Mouse (Mus musculus): ENCODE results near the gene Slc12a8. TPM values are rescaled to one million over a fixed set of nuclear protein-coding genes. Genes with fewer than 3 reads are reported as not detected.

The Slc12a8 gene
- total and polyA plus RNA-seq, 2 experiments from 2014 or later = 0.42 to 1.0 TPM

DNA sequence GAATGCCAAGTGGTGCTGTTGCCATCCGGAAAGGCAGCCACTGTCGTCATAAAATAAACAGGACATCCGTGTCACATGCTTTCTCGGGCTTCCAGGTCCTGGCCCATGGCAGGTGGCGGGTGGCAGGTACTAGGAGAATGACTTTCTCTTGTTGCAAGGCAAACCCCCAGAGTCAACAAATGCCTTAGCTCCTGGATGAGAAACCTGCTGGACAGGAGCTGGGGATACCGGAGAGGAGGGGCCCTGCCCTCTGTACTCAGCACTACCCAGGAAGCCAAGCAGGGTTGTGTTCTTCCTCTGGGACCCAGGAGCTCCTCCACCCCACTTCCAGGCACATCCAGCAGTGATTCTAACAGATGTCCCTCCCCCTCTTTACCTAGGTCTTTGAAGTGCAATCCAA is 4.6 kb upstream of the Slc12a8 start:
- Histone ChIP-seq H3K9me3 (replicated peaks; ENCODE audit: control insufficient read depth, low read length) (no peaks in the 10 kb centered on the region), H3K9ac (replicated peaks; ENCODE audit: low read depth, low read length) (no peak overlapping the region), H3K27ac (ENCODE audit: low read depth) (no peak overlapping the region), H3K4me1 (ENCODE audit: control insufficient read depth, insufficient read depth) (peaks cover 11% of the 10 kb centered on the region), H3K4me3 (ENCODE audit: low read depth, low read length) (no peak overlapping the region), H3K4me2 (ENCODE audit: low read depth, low read length) (no peak overlapping the region), H3K36me3 (replicated peaks; ENCODE audit: control insufficient read depth, insufficient read depth, low read length) (no peaks in the 10 kb centered on the region), H3K27me3 (ENCODE audit: control insufficient read depth, insufficient read depth, low read length) (no peaks in the 10 kb centered on the region)
- DNase-seq (ENCODE audit: low spot score) (no peak), ATAC-seq (ENCODE audit: insufficient read depth, low read depth) (no peak)
- 59% methylated on average over 6 of the region's 6 CpGs for WGBS
- TF ChIP-seq EP300 (IDR thresholded peaks at IDR 0.05; ENCODE audit: low read depth) (no peak), CTCF (IDR thresholded peaks at IDR 0.05; ENCODE audit: low read depth) (no peak)

DNA sequence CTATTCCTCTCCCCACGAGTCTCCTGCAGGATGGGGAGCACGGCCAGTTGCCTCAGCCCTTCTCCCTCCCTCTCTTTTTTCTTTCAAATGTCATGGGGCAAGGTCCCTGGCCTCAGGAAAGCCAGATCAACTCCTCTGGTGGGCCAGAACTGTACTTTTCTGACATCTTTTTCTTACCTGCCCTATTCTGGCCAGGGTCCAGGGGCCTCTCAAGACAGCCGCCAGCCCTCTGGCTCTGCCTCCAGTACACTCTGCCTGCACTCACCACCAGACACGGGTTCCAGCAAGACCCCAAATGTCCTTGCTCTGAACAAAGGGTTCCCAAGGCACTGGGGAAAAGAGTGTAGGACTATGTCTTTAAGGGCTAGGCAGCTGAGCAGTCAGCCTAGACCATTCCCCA is 499 bp downstream of the Slc12a8 start:
- Histone ChIP-seq H3K4me2 (ENCODE audit: low read depth, low read length) (peak overlapping the region; percentile 94), H3K9me3 (replicated peaks; ENCODE audit: control insufficient read depth, low read length) (no peaks in the 10 kb centered on the region), H3K4me3 (ENCODE audit: low read depth, low read length) (peak overlapping the region; percentile 50), H3K27ac (ENCODE audit: low read depth) (no peak overlapping the region), H3K36me3 (replicated peaks; ENCODE audit: control insufficient read depth, insufficient read depth, low read length) (no peaks in the 10 kb centered on the region), H3K9ac (replicated peaks; ENCODE audit: low read depth, low read length) (peak overlapping the region; percentile 62), H3K4me1 (ENCODE audit: control insufficient read depth, insufficient read depth) (peaks cover 13% of the 10 kb centered on the region), H3K27me3 (ENCODE audit: control insufficient read depth, insufficient read depth, low read length) (no peaks in the 10 kb centered on the region)
- DNase-seq (ENCODE audit: low spot score) (no peak), ATAC-seq (ENCODE audit: insufficient read depth, low read depth) (peak; percentile 24; the same call in 1 of the 2 replicates)
- 19% methylated on average over 4 of the region's 4 CpGs for WGBS
- TF ChIP-seq EP300 (IDR thresholded peaks at IDR 0.05; ENCODE audit: low read depth) (no peak), CTCF (IDR thresholded peaks at IDR 0.05; ENCODE audit: low read depth) (no peak)

DNA sequence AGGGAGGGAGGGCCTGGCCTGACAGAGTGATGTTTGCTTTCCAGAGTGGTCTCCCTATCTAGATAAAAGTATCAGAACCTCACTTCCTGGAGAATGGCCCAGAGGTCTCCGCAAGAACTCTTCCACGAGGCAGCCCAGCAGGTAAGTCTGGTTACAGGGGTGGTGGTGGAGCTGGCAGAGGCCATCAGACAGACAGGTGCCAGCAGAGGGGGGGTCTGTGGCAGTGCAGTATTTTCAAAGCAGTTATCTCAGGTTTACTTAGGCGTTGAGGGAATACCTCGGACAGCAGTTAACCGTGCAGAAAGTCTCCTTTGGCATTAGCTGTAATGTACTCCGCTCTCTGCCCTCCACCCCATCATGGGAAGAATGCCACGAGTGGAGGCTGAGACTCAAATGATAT is 1.1 kb downstream of the Slc12a8 start:
- DNase-seq (ENCODE audit: low spot score) (no peak), ATAC-seq (ENCODE audit: insufficient read depth, low read depth) (no peak)
- no peaks in the 10 kb centered on the region for H3K36me3 ChIP-seq (replicated peaks; ENCODE audit: control insufficient read depth, insufficient read depth, low read length)
- H3K4me3 ChIP-seq (ENCODE audit: low read depth, low read length) = no peak overlapping the region
- 48% methylated on average over 7 of the region's 7 CpGs for WGBS
- no peaks in the 10 kb centered on the region for H3K9me3 ChIP-seq (replicated peaks; ENCODE audit: control insufficient read depth, low read length)
- peaks cover 13% of the 10 kb centered on the region for H3K4me1 ChIP-seq (ENCODE audit: control insufficient read depth, insufficient read depth)
- no peak for TF ChIP-seq CTCF (IDR thresholded peaks at IDR 0.05; ENCODE audit: low read depth)
- no peak for TF ChIP-seq EP300 (IDR thresholded peaks at IDR 0.05; ENCODE audit: low read depth)
- no peak overlapping the region for H3K27ac ChIP-seq (ENCODE audit: low read depth)
- H3K9ac ChIP-seq (replicated peaks; ENCODE audit: low read depth, low read length) = no peak overlapping the region
- no peak overlapping the region for H3K4me2 ChIP-seq (ENCODE audit: low read depth, low read length)
- H3K27me3 ChIP-seq (ENCODE audit: control insufficient read depth, insufficient read depth, low read length) = no peaks in the 10 kb centered on the region

DNA sequence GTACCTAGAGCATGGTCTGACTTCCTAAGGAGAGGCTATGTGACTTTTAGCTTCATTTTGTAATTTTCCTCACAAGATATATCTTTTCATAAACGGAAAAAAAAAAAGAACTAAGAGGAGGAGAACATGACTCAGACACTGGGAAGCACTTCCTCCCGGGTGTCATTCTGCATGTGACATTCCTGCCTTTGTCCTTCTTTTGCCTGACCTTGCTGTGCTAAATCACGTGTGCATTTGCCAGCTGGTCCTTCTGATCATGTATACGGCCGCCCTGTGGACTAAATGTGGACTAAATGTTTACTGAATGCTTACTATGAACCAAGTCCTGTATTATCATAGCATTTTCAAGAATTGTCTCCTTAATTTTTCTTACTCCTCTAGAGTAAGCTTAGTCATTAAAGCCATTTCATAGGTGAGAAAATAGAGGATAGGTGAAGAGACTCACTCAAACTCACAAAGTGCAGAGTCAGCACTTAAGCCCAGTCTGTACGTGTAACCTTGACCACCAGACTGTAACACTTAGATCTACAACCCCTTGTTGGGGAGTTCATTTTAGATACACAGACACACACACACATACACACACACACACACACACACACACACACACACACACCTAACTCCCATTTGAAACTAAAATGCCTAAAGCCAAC is 2.9 kb downstream of the Slc12a8 start:
- DNase-seq (ENCODE audit: low spot score) = peak; percentile 14
- H3K4me2 ChIP-seq (ENCODE audit: low read depth, low read length) = no peak overlapping the region
- H3K4me3 ChIP-seq (ENCODE audit: low read depth, low read length) = no peak overlapping the region
- H3K4me1 ChIP-seq (ENCODE audit: control insufficient read depth, insufficient read depth) = peaks cover 13% of the 10 kb centered on the region
- TF ChIP-seq CTCF (IDR thresholded peaks at IDR 0.05; ENCODE audit: low read depth) (no peak), EP300 (IDR thresholded peaks at IDR 0.05; ENCODE audit: low read depth) (no peak)
- no peak for ATAC-seq (ENCODE audit: insufficient read depth, low read depth)
- no peaks in the 10 kb centered on the region for H3K9me3 ChIP-seq (replicated peaks; ENCODE audit: control insufficient read depth, low read length)
- no peaks in the 10 kb centered on the region for H3K27me3 ChIP-seq (ENCODE audit: control insufficient read depth, insufficient read depth, low read length)
- H3K9ac ChIP-seq (replicated peaks; ENCODE audit: low read depth, low read length) = no peak overlapping the region
- no peak overlapping the region for H3K27ac ChIP-seq (ENCODE audit: low read depth)
- H3K36me3 ChIP-seq (replicated peaks; ENCODE audit: control insufficient read depth, insufficient read depth, low read length) = no peaks in the 10 kb centered on the region
- WGBS = 43% methylated on average over 6 of the region's 6 CpGs

DNA sequence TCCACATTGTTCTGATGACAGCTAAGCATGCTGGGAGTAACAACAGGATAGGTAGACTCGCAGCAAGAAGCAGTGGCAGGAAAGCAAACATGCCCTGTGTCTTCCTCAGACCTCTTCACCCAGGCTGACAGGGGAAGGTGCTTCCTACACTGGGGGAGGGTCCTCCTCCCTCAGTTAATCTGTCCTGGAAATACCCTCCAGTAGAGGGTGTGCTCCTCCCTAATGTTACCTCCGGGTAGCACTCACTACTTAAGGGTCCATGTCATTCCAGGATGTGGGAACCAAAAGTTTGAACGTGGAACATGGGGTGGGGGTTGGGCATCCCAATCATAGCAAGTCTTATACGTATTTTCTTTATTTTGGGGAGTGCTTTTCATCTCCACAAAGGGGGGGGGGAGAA is 5.4 kb downstream of the Slc12a8 start:
- no peaks in the 10 kb centered on the region for H3K36me3 ChIP-seq (replicated peaks; ENCODE audit: control insufficient read depth, insufficient read depth, low read length)
- DNase-seq (ENCODE audit: low spot score) (no peak), ATAC-seq (ENCODE audit: insufficient read depth, low read depth) (no peak)
- peaks cover 2% of the 10 kb centered on the region for H3K4me1 ChIP-seq (ENCODE audit: control insufficient read depth, insufficient read depth)
- H3K4me3 ChIP-seq (ENCODE audit: low read depth, low read length) = no peak overlapping the region
- H3K9me3 ChIP-seq (replicated peaks; ENCODE audit: control insufficient read depth, low read length) = no peaks in the 10 kb centered on the region
- no peak overlapping the region for H3K9ac ChIP-seq (replicated peaks; ENCODE audit: low read depth, low read length)
- no peak overlapping the region for H3K27ac ChIP-seq (ENCODE audit: low read depth)
- H3K4me2 ChIP-seq (ENCODE audit: low read depth, low read length) = no peak overlapping the region
- WGBS = 42% methylated on average over 4 of the region's 4 CpGs
- TF ChIP-seq EP300 (IDR thresholded peaks at IDR 0.05; ENCODE audit: low read depth) (no peak), CTCF (IDR thresholded peaks at IDR 0.05; ENCODE audit: low read depth) (peak; percentile 10; the same call in 1 of the 2 replicates)
- H3K27me3 ChIP-seq (ENCODE audit: control insufficient read depth, insufficient read depth, low read length) = no peaks in the 10 kb centered on the region

DNA sequence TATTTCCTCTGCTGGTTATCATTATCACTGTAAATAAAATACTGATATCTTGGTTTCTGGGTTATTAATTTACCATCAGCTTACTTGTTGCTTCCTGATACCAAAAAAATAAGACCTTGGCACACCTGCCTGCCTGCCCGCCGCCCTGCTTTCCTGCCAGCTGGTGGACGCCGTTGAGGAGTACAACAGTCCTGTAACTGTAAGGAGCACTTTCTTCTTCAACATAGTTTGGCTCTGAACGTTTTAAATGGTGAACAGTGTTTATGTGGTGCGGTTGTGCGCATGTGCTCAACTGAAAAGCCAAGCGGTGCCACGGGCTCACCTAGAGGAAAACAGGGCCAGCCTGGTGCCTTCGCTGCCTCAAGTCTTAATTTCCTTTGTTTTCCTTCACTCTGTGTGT is 6.4 kb downstream of the Slc12a8 start:
- no peak overlapping the region for H3K9ac ChIP-seq (replicated peaks; ENCODE audit: low read depth, low read length)
- WGBS = 82% methylated on average over 10 of the region's 10 CpGs
- no peak for DNase-seq (ENCODE audit: low spot score)
- 0 out of 2 replicates have a peak, but pooled peaks cover 6% of the 10 kb centered on the region for H3K9me3 ChIP-seq (replicated peaks; ENCODE audit: control insufficient read depth, low read length)
- H3K4me3 ChIP-seq (ENCODE audit: low read depth, low read length) = no peak overlapping the region
- H3K4me1 ChIP-seq (ENCODE audit: control insufficient read depth, insufficient read depth) = no peaks in the 10 kb centered on the region
- ATAC-seq (ENCODE audit: insufficient read depth, low read depth) = no peak
- no peak overlapping the region for H3K4me2 ChIP-seq (ENCODE audit: low read depth, low read length)
- no peak overlapping the region for H3K27ac ChIP-seq (ENCODE audit: low read depth)
- H3K27me3 ChIP-seq (ENCODE audit: control insufficient read depth, insufficient read depth, low read length) = no peaks in the 10 kb centered on the region
- H3K36me3 ChIP-seq (replicated peaks; ENCODE audit: control insufficient read depth, insufficient read depth, low read length) = no peaks in the 10 kb centered on the region
- TF ChIP-seq CTCF (IDR thresholded peaks at IDR 0.05; ENCODE audit: low read depth) (no peak), EP300 (IDR thresholded peaks at IDR 0.05; ENCODE audit: low read depth) (no peak)

All from heart, postnatal 0 days (tissue).